Mouse (Mus musculus) cerebellum, adult 8-10 months (tissue): ENCODE measurements at regions not wholly inside any gene's neighbourhood (a gene's known extent, or its start where the extent isn't known, plus 50 kb on each side); places are given as distances from the start of the nearest gene placed in this dataset.

Experiments used
- DNase-seq: peaks from one replicate; pipeline ENCODE4 v3.0.0; 2022

GRCm38 (mm10) chr2:30525295-30525694, 51.3 kb upstream of the Ier5l start:
- no peak for DNase-seq

- DNase-seq: no peak
These were observed 51.8 kb upstream of the Ier5l start for GRCm38 (mm10) chr2:30525831-30526230.

- DNase-seq: no peak
These were observed 53.5 kb upstream of the Ier5l start for GRCm38 (mm10) chr2:30527495-30527894.

- DNase-seq: no peak
These were observed 58.9 kb upstream of the Ier5l start for GRCm38 (mm10) chr2:30532948-30533347.

- no peak for DNase-seq
These were observed 59.3 kb upstream of the Ier5l start for GRCm38 (mm10) chr2:30533367-30533766.

- DNase-seq: no peak
These were observed 60.4 kb upstream of the Cstad start for GRCm38 (mm10) chr2:30534485-30534884.

- DNase-seq: no peak
These were observed 55.5 kb upstream of the Cstad start for GRCm38 (mm10) chr2:30539305-30539704.

- no peak for DNase-seq
These were observed 53.3 kb upstream of the Cstad start for GRCm38 (mm10) chr2:30541541-30541940.

GRCm38 (mm10) chr2:30544782-30545435, 49.9 kb upstream of the Cstad start:
- DNase-seq: peak; percentile 81
